Mouse (Mus musculus): ENCODE results near the gene Pik3cd. TPM values are rescaled to one million over a fixed set of nuclear protein-coding genes. Genes with fewer than 3 reads are reported as not detected.
A peak's percentile ranks its signal among the peaks of the same experiment; 100 is the strongest.

Gene Pik3cd
- total and polyA plus RNA-seq, 2 experiments from 2014 or later, result 9.2 to 20.8 TPM

DNA sequence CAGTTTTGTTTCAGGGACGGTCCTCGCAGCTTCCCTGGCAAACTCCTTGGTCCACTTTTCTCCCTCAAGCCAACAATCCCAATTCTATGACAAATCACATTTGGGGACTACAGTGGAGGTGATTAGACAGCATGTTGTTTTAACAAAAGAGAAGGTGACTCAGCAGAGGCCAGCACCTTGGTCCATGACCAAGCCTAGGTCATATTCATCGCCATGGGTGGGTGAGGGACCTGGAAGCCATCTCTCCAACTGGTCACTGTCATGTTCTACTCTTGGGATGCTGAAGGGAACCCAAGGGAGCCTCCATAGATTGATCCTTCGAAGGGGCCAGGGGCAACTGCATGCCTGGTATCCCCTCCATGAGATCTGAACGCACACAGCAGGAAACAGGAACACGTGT, 31.9 kb upstream of the Pik3cd start:
- no peaks in the 10 kb centered on the region for H3K9me3 ChIP-seq (ENCODE audit: low read length)
- peaks cover 38% of the 10 kb centered on the region for H3K4me1 ChIP-seq (ENCODE audit: insufficient read depth, low read length)
- no peak overlapping the region for H3K4me3 ChIP-seq (ENCODE audit: low read length)
- H3K4me2 ChIP-seq (ENCODE audit: low read depth, low read length), result peak overlapping the region; percentile 24; the same call in 1 of the 2 replicates
- peaks cover 16% of the 10 kb centered on the region for H3K36me3 ChIP-seq (ENCODE audit: insufficient read depth, low read length)
- 70% methylated on average over 6 of the region's 6 CpGs for WGBS
- H3K27me3 ChIP-seq (ENCODE audit: insufficient read depth, low read length), result no peaks in the 10 kb centered on the region
- no peak overlapping the region for H3K9ac ChIP-seq (replicated peaks; ENCODE audit: low read length)
- DNase-seq (ENCODE audit: low spot score) (no peak), ATAC-seq (no peak)
- peak overlapping the region; percentile 56; the same call in 1 of the 2 replicates for H3K27ac ChIP-seq
- TF ChIP-seq CTCF (IDR thresholded peaks at IDR 0.05; ENCODE audit: low read depth), result no peak

DNA sequence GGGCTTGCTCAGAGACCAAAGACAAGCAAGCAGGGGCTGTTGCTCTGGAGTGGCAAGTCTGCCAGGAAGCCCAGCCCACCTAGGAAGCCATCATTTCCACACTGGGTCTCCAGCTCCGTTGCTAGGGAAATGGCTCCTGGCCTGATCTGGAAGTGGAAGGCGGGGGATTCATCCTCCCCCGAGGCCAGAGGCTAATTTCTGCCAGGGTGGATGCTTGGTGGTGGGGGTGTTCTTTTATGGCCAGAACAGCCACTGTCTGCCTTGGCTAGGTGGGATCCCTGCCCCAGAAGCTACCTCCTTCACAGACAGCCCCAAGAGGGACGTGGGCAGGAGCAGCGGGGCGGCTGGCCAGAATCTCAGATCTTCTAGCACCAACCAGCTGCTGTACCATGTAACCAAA, 31.4 kb upstream of the Pik3cd start:
- Histone ChIP-seq H3K27me3 (ENCODE audit: insufficient read depth, low read length) (no peaks in the 10 kb centered on the region), H3K27ac (peak overlapping the region; percentile 56; the same call in 1 of the 2 replicates), H3K4me2 (ENCODE audit: low read depth, low read length) (peak overlapping the region; percentile 24), H3K9me3 (ENCODE audit: low read length) (no peaks in the 10 kb centered on the region), H3K9ac (replicated peaks; ENCODE audit: low read length) (no peak overlapping the region), H3K4me1 (ENCODE audit: insufficient read depth, low read length) (peaks cover 38% of the 10 kb centered on the region), H3K4me3 (ENCODE audit: low read length) (no peak overlapping the region), H3K36me3 (ENCODE audit: insufficient read depth, low read length) (peaks cover 21% of the 10 kb centered on the region)
- ATAC-seq (no peak), DNase-seq (ENCODE audit: low spot score) (peak; percentile 66)
- TF ChIP-seq CTCF (IDR thresholded peaks at IDR 0.05; ENCODE audit: low read depth), result no peak
- WGBS, result 33% methylated on average over 6 of the region's 6 CpGs

DNA sequence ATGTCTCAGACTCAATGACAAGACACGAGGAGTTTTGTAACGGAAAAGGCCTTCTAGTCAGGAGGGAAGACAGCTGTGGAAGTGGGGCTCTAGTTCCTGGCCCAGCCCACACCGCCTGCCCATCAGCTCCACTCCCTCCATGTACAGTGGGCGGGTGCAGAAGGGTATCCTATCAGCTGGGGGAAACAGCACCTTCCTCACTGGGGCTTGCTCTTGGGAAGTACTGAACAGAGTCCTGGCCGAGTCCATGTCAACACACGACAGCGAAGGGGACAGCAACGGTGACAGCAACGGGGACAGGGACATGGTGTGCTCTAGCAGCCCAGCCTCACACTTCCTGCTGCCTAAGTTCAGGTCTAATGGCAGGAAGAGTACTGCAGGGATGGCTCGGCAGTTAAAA, 30.4 kb upstream of the Pik3cd start:
- no peak overlapping the region for H3K4me2 ChIP-seq (ENCODE audit: low read depth, low read length)
- ATAC-seq, result no peak
- TF ChIP-seq CTCF (IDR thresholded peaks at IDR 0.05; ENCODE audit: low read depth), result no peak
- no peak overlapping the region for H3K9ac ChIP-seq (replicated peaks; ENCODE audit: low read length)
- 70% methylated on average over 10 of the region's 10 CpGs for WGBS
- H3K27ac ChIP-seq, result no peak overlapping the region; the same call in 1 of the 2 replicates
- H3K4me3 ChIP-seq (ENCODE audit: low read length), result no peak overlapping the region
- DNase-seq (ENCODE audit: low spot score), result no peak
- H3K27me3 ChIP-seq (ENCODE audit: insufficient read depth, low read length), result no peaks in the 10 kb centered on the region
- H3K4me1 ChIP-seq (ENCODE audit: insufficient read depth, low read length), result peaks cover 38% of the 10 kb centered on the region
- no peaks in the 10 kb centered on the region for H3K9me3 ChIP-seq (ENCODE audit: low read length)
- H3K36me3 ChIP-seq (ENCODE audit: insufficient read depth, low read length), result peaks cover 26% of the 10 kb centered on the region

DNA sequence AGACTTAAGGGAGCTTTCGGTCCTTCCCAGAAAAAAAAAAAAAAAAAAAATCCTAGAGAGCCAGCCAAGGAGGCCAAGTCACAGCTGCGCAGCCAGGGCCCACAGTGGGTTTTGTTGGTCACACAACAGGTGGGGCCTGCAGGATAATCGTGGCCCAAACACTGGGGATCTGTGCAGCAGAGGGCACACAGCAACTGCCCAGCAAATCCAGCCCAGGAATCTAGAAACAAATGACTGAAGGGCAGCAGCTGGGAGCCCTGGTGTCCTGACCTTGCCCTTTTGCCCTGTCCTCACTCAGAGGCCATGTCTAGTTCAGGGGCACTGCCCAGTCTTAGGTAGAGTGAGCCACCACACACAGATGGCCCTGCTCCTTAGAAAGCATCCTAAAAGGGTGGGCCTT, 29.9 kb upstream of the Pik3cd start:
- peaks cover 38% of the 10 kb centered on the region for H3K4me1 ChIP-seq (ENCODE audit: insufficient read depth, low read length)

DNA sequence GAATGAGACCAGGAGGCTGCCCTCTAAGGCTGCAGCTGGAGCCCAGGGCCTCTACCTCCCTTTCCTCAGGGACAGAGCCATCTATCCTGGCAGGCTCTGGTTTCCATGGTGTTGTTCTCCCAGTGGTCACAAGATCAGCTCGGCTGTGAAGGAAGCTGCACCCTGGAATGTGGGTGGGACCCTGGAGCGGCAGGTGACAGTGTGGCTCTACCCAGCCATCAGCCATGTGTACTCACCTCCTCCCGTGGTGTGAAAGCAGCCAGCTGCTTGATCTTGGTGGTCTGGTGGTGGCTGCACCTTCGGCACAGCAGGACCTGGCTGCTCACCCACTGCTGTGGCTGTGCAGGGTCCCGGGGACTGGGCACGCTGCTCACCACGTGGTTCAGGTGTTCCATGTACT, 28.5 kb upstream of the Pik3cd start:
- no peak for ATAC-seq
- no peak for TF ChIP-seq CTCF (IDR thresholded peaks at IDR 0.05; ENCODE audit: low read depth)
- Histone ChIP-seq H3K36me3 (ENCODE audit: insufficient read depth, low read length) (peaks cover 43% of the 10 kb centered on the region), H3K4me1 (ENCODE audit: insufficient read depth, low read length) (peaks cover 26% of the 10 kb centered on the region), H3K27me3 (ENCODE audit: insufficient read depth, low read length) (no peaks in the 10 kb centered on the region), H3K27ac (no peak overlapping the region), H3K4me2 (ENCODE audit: low read depth, low read length) (no peak overlapping the region), H3K9me3 (ENCODE audit: low read length) (no peaks in the 10 kb centered on the region), H3K9ac (replicated peaks; ENCODE audit: low read length) (no peak overlapping the region), H3K4me3 (ENCODE audit: low read length) (no peak overlapping the region)
- 77% methylated on average over 7 of the region's 7 CpGs for WGBS
- no peak for DNase-seq (ENCODE audit: low spot score)

More for the DNA sequence above, 29.9 kb upstream of the Pik3cd start:
- Histone ChIP-seq H3K4me3 (ENCODE audit: low read length) (no peak overlapping the region), H3K9ac (replicated peaks; ENCODE audit: low read length) (no peak overlapping the region), H3K27ac (no peak overlapping the region), H3K4me2 (ENCODE audit: low read depth, low read length) (no peak overlapping the region), H3K9me3 (ENCODE audit: low read length) (no peaks in the 10 kb centered on the region), H3K27me3 (ENCODE audit: insufficient read depth, low read length) (no peaks in the 10 kb centered on the region), H3K36me3 (ENCODE audit: insufficient read depth, low read length) (peaks cover 31% of the 10 kb centered on the region)
- ATAC-seq, result no peak
- WGBS, result 61% methylated on average over 3 of the region's 3 CpGs
- no peak for TF ChIP-seq CTCF (IDR thresholded peaks at IDR 0.05; ENCODE audit: low read depth)
- no peak for DNase-seq (ENCODE audit: low spot score)

DNA sequence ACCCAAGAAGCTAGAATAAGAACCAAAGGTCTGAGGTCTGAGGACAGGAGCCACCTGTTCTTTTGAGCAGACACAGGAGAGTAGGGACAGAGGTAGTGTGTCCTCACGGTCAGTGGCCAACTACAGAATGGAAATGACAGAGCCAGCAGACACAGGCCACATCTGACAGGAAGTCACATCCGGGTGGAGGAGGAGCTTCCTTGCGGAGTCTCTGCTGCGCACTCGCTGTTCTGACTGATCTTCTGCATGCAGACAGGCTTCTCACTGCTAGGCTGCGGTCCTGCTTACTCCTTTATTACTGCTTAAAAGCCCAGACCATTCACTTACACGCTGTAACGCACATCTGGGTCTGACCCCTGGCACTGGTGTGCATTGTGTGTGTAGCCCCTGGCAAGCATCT, 26.4 kb upstream of the Pik3cd start:
- DNase-seq (ENCODE audit: low spot score) (no peak), ATAC-seq (no peak)

DNA sequence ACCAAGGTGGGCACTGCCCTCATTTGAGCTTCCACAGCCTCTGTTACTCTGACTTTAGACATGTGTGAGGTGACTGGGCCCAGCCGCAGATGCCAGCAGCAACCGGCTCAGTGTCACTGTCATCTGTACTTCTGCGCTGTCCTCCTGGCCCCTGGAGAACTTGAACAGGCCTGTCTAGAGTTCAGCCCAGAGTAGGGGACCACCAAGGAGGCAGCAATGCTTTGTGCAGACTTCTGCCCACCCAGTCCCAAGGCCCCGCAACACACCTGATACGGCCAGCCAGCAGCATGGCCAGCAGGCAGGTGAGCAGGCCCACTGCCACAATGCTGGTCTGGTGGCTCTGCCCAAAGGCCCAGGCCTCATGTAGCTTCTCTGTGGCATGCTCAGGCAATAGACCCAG, 25.3 kb upstream of the Pik3cd start:
- H3K36me3 ChIP-seq (ENCODE audit: insufficient read depth, low read length), result peaks cover 43% of the 10 kb centered on the region
- WGBS, result 91% methylated on average over 5 of the region's 5 CpGs
- no peak for ATAC-seq

More for the DNA sequence above, 26.4 kb upstream of the Pik3cd start:
- Histone ChIP-seq H3K27me3 (ENCODE audit: insufficient read depth, low read length) (no peaks in the 10 kb centered on the region), H3K4me3 (ENCODE audit: low read length) (no peak overlapping the region), H3K4me2 (ENCODE audit: low read depth, low read length) (no peak overlapping the region), H3K9me3 (ENCODE audit: low read length) (no peaks in the 10 kb centered on the region), H3K9ac (replicated peaks; ENCODE audit: low read length) (no peak overlapping the region), H3K4me1 (ENCODE audit: insufficient read depth, low read length) (peaks cover 7% of the 10 kb centered on the region), H3K36me3 (ENCODE audit: insufficient read depth, low read length) (peaks cover 43% of the 10 kb centered on the region), H3K27ac (no peak overlapping the region)
- TF ChIP-seq CTCF (IDR thresholded peaks at IDR 0.05; ENCODE audit: low read depth), result no peak
- 77% methylated on average over 8 of the region's 8 CpGs for WGBS

More for the DNA sequence above, 25.3 kb upstream of the Pik3cd start:
- Histone ChIP-seq H3K9me3 (ENCODE audit: low read length) (no peaks in the 10 kb centered on the region), H3K4me2 (ENCODE audit: low read depth, low read length) (no peak overlapping the region), H3K27ac (no peak overlapping the region), H3K4me1 (ENCODE audit: insufficient read depth, low read length) (no peaks in the 10 kb centered on the region), H3K4me3 (ENCODE audit: low read length) (no peak overlapping the region), H3K9ac (replicated peaks; ENCODE audit: low read length) (no peak overlapping the region), H3K27me3 (ENCODE audit: insufficient read depth, low read length) (no peaks in the 10 kb centered on the region)
- TF ChIP-seq CTCF (IDR thresholded peaks at IDR 0.05; ENCODE audit: low read depth), result no peak
- DNase-seq (ENCODE audit: low spot score), result no peak

Data from hindbrain, postnatal 0 days (tissue).